Mouse (Mus musculus): Measurements from ENCODE around the gene Pdzk1.

Gene Pdzk1

DNA sequence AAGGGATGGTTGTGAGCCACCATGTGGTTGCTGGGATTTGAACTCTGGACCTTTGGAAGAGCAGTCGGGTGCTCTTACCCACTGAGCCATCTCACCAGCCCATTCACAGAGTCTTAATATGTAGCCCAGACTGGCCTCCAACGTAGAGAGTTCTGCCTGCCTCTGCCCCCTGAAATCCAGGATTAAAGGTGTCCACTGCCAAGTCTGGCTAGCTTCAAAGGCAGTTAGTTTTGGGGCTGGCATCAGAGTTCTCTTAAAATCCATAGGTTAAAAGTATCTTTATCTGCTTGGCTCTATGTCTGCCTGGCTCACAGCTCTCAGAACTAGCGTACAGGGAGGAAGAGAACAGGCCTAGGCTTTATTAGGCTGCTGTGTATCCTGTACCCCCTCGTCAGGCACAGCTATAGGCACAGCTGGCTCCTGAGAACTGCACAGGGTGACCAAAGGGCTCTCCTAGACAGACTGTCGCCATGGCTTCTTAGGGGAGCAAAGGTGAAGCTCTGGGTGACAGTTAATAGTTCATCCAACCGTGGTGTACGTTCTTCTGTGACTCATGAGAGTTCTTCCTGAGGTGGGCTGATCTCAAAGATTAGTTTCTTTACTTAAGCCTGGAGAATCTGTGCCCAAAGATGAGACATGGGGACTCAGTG is 10.0 kb downstream of the Pdzk1 start:
- no peak for DNase-seq

DNA sequence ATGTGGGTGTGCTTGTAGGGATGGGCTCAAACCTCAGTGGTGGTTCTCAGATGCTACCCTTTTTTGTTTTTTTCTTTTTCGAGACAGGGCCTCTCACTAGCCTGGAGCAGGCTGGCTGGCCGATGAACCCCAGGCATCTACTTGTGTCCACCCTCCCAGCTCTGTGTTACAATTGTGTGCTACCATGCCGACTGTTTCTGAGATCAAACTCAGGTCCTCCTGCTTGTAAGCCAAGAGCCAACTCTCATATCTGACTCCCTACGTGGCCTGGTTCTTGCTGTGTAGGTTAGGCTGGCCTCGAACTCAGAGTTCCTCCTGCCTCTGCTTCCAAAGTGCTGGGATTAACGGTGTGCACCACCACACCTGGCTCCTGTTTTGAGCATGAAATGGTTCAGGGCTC is 16.1 kb downstream of the Pdzk1 start:
- DNase-seq, result no peak

DNA sequence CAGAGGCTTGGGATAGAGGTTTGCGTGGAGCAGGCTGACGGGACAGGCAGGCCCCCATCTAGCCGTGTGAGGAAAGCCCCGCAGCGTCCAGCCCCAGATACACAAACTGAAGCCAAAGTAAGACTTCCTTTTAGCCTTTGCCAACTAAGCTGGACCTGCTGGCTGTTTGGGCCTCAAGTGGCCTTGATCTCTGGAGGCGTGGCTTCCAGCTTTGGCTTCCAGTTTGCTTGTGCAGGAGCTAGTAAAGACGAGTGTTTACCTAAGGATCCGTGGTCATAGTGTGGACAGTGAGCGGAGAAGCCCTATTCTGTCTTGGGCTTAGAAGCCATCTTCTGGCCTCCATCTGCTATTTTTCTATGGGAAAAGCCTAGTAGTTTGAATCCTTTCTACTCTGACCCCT is 16.7 kb downstream of the Pdzk1 start:
- DNase-seq, result no peak

DNA sequence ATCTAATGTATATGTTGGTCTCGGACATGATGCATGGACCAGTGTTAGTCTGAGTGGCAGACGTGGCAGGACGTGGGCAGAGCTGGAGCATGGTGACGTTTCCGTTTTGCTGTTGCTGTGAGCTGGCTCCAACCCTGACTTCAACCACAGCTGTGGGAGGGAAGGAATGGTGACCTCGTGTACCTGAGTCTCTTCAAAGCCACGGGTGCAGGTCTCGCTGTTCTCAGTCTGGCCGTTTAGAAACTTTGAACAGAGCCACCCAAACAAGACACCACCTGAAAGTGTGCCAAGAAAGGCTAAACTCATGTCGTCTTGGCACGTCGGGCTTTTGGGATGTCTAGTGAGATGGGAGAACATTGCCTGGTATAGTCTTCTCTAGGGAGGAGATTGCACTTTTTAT is 17.9 kb downstream of the Pdzk1 start:
- no peak for DNase-seq

DNA sequence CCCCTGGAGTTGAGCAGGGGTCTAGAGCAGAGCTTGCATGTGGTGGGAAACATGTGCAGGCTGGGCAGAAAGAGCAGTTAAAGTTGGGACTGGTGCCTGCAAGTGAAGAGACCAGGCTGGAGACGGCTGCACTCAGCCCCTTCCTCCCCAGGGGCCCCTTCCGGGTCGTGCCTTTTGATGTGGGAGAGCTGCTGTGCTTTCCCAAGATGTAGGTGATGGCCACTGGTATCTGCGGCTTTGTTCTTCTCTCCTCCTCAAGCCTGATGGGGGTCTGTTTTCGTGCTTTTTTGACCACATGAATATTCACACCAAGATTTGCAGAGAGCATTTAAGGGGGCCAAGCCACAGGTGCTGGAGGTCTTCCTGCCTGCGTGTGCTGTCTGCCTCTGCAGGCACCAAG is 18.6 kb downstream of the Pdzk1 start:
- DNase-seq, result no peak

DNA sequence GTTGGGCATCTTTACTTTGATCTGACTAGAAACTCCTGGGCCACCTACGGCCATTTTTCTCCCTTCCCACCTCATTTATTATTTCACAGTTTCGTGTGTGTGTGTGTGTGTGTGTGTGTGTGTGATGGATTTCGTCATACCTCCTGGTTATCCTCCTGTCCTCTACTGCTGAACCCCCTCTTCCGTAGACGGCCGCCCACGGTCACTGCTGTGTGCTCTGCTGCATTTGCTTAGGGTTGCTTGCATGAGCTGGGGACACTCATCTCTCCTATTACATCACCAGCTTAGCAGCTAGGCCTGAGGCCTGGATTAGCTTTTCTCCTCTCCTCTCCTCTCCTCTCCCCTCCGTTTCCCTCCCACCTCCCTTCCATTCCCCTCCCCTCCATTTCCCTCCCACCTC is 19.4 kb downstream of the Pdzk1 start:
- no peak for DNase-seq

DNA sequence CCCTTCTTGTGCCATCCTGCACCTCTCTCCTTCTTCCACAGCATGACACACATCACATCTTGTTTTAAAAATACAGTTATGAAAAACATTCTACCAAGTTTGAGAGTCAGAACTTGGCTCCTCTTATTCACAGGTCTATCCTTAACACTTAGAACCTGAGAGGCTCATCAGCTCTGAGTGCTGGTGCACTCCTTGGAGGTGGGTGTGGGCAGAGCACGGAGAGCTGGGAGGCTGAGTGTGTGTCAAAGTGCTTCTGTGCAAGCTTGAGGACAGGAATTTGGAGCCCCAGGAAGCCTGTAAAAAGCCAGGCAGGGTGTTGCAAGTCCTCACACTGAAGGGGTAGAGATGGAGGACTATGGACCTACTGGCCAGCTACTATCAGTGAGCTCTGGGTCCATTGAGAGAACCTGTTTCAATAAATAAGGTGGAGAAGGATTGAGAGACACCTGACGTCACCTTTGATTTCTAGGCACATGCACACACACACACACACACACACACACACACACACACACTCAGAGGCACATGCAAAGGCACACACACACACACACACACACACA is 20.2 kb downstream of the Pdzk1 start:
- no peak for DNase-seq

DNA sequence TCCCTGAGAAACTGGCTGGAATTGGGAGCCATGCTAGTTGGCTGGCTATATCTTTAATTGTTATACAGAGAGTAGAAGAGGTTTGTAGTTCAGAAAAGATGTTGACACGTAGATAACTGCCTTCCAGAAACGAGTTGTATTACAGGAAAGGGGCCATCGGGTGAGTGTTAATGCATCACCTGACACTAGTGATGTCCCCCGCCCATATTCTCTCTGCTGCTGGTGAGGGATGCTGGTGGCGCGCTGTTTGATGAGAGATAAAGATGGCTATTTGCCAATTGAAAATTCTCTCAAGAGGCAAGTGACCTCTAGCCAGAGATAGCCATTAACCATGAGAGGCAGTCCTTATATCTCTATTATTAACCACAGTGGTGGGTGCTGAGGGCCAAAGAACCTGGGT is 23.5 kb downstream of the Pdzk1 start:
- no peak for DNase-seq

DNA sequence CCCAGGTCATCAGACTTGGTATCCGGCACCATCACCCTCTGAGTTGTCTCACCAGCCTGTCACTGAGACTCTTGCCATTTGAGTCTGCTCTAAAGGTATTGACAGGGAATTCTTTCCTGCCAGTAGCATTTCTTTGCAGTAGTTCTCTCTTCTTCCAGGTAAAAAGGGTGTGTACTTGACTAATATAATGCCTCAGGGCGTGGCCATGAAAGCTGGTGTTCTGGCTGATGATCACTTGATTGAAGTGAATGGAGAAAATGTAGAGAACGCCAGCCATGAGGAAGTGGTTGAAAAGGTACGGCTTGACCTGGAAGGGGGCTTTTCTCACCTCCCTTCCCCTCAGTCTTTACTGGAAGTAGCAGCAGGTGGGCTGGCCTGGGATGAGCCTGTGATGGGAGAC is 25.3 kb downstream of the Pdzk1 start:
- no peak for DNase-seq

DNA sequence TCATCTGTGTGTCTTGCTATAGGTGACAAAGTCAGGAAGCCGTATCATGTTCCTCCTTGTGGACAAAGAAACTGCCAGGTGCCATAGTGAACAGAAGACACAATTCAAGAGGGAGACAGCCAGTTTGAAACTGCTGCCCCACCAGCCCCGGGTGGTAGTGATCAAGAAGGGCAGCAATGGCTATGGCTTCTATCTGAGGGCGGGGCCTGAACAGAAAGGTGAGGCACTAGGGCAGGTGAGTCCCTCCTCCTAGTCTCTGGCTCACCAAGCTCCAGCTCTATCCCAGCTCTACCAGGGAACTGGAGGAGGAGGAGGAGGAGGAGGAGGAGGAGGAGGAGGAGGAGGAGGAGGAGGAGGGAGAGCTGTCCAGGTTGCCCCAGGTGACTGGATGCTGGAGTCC is 26.7 kb downstream of the Pdzk1 start:
- DNase-seq, result no peak

DNA sequence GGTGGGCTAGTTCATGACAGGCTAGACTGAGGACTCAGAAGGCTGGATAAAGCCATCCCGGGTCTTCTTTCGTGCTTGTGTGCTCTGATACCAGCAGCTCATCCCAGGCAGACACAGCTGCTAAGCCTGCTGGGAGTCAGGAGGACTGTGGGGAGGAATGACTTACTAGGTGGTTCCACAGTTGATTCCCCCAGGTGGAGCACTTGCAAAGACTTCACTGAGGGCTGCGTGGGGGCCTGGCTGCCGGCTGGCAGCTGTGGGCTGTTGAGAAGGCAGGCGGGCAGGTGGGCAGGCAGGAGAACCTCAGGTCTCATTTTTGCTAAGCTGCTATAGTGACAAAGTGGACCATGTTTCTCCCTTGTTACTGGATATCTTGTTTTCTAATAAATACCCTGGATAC is 31.4 kb downstream of the Pdzk1 start:
- no peak for DNase-seq

DNA sequence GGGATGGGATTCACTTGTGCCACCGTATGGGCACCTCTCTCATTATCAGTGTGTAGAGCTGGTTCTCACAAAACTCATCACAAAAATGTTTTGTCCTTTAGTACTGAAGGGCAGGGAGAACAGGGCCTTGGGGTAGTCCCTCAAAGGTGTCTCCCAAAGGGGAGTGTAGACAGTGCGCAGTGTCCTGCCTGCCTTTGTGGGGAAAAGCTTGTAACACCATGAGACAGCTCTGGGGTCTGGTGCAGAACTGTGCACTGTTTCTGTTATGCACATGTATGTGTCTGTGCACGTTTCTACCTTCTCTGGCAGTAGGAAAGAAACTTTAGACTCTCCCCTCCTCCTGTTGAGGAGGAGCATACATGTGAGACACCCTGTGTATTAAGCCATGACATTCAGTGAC is 38.8 kb downstream of the Pdzk1 start:
- no peak for DNase-seq

DNA sequence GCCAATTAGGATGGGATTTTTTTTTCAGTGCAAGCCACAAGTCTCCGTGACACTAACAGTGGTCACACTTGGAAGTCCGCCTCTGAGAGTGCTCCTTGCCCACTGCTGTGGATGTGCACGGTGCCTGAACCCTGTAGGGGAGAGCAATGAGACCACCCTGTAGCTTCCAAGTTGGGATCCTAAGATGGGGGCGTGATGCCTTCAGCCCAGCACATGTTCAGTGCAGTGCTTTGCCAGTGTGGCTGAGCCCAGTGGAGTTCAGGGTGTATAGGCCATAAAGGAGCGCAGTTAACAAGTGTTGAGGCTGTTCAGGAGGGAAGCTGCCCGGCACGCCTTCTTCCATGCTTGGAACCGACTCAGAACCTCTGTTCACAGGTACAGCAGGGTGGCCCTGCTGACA is 39.5 kb downstream of the Pdzk1 start:
- no peak for DNase-seq

DNA sequence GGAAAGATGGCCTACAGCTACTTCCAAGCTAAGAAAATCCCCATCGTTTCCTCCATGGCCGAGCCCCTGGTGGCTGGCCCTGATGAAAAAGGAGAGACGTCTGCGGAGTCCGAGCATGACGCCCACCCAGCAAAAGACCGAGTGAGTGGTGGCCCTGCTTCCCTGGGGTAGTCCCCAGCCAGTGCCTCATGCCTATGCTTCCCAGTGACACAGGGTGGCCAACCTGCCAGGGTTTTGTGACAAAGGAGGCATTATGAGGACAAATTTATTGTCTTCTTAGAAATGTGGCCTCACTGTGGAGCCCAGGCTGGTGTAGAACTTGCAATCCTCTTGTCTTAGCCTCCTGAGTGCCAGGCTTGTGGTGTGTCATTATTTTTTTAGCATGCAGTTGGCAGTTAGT is 40.0 kb downstream of the Pdzk1 start:
- DNase-seq, result no peak

DNA sequence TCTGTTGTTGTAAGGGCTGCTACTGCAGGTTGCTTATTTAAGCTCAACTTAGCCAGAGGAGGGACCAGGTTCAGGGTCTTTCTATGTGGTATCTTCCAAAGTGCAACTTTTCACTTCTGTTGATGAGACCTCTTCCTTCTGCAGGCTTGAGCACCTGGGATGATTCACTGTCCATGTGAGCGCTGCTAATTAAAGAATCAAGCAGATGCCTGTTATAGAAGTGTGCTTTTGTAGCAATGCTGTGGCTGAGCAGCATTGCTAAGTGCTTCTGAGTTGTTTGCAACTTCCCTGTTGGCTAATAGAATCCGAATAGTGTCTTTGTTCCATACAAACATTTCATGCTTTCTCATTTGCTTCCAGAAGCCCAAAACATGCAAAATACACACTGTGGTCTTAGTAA is 41.2 kb downstream of the Pdzk1 start:
- DNase-seq, result no peak

DNA sequence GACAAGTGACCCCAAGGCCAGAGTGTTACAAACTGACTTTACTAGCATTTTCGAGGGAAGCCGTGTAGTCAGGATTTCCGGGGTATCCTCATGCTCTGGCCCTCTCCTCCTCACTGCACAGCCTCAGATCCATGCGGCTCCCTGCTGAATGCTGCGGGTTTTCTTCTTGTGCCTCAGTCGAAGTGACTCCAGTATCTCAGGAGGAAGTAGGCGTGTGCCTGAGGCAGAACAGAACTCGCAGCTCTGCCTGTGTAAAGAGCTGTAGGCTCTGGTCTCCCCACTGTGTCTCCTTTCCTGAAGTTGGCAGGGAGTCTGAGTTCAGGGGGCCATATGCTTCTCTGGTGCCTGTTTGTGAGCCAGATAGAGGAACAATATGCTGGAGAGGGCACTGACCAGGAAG is 42.0 kb downstream of the Pdzk1 start:
- no peak for DNase-seq

DNA sequence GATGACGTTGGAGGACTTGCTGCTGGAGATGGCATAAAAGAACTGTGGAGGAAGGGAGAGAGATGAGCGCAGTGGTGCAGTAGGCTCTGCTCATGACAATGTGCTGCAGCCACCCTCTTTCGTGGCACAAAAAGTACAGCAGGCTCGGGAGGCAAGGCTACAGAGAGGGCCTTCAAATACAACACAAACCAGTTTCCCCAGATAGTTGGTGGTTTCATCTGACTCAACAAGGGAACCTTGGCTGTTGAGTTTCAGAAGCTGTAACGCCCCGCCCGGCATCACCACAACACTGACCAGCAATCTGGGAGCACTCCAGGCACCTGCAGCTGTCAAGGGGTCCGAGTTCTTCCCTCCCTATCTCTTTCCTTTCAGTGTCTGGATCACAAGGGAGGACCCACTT is 43.4 kb downstream of the Pdzk1 start:
- no peak for DNase-seq

DNA sequence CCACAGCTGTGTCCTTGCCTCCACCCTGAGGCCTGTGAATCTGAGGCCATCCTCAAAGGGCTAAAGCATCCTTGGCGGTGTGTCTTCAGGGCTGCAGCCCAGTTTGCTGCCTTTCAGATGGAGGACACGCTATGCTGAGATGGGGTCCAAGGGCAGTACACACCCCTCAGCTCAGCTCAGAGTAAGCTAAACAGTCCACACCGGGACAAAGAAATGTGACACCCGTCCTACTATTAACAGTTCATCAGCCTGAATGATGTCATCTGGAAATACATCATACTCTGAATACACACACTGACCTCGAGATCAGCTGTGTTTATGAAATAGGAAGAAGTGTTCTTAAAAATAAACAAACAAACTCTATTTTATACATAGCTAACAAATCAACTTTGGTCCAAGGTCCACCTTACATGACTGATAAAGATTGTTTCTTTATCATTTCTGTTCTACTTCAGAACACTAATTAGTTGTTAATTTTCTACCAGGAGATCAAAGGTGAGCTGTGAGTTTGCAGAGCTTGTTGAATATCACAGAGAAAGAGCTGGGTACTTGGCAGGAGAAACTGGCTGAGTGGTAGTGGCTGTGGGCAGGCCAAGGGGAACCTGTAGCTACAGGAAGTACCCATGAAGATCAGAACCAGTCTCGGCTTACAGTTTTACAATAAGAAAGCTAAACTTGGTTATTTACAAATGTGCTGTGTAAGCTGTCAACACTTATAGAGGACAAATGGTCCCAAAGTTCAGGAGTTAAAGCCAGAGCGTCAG is 45.9 kb downstream of the Pdzk1 start:
- DNase-seq, result no peak

DNA sequence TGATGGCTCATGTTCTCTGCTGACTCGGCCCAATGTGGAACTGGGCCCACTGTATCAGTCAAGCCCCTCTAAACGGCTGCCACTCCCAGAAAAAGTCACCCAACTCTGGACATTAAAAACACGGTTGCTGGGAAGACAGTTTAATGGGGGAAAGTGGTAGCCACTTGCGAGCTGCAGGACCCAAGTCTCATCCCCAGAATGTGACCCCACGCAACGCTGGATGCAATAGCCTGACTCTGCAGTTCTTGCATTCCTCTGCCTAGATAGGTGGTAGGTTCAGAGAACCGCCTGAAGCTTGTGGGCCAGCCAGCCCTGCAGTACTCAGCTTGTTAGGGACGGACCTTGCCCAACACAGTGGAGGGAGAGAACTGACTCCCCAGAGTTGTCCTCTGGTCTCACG is 50.5 kb downstream of the Pdzk1 start:
- DNase-seq, result no peak

DNA sequence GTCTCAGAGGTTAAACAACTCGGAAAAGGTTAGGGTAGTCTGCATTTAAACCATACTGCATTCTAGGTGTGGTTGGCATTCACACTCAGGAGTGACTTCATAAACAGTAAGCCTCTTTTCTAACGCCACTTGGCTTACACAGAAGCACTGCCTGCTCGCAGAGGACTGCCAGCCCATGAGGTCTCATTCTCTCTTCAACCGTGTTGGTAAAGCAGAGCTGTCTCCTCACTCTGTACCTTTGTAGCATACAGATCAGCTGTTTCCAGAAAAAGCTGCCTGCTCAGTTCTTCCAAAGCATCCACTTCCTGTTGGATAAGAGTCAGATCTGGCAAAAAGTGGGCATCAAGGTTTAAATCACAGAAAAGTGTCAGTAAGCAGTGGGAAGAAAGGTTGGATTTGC is 51.3 kb downstream of the Pdzk1 start:
- DNase-seq, result no peak

DNA sequence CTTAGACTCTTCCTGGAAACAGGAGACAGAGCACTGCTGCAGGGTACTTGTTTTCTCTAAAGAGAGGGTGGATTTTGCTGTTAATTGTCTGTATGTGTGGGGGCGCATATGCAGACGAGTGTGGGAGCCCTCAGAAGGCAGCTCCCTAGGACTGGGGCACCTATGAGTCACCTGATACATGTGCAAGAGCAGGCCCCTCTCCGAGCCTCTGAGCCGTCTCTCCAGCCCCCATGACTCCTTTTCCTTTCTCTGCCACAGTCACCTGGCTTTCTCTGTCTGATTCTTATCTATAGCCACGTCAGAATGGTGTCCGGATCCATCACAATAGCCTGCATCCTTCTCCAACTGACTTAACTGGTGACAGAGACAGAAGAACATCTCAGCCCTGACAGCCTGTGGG is 52.5 kb downstream of the Pdzk1 start:
- DNase-seq, result no peak

DNA sequence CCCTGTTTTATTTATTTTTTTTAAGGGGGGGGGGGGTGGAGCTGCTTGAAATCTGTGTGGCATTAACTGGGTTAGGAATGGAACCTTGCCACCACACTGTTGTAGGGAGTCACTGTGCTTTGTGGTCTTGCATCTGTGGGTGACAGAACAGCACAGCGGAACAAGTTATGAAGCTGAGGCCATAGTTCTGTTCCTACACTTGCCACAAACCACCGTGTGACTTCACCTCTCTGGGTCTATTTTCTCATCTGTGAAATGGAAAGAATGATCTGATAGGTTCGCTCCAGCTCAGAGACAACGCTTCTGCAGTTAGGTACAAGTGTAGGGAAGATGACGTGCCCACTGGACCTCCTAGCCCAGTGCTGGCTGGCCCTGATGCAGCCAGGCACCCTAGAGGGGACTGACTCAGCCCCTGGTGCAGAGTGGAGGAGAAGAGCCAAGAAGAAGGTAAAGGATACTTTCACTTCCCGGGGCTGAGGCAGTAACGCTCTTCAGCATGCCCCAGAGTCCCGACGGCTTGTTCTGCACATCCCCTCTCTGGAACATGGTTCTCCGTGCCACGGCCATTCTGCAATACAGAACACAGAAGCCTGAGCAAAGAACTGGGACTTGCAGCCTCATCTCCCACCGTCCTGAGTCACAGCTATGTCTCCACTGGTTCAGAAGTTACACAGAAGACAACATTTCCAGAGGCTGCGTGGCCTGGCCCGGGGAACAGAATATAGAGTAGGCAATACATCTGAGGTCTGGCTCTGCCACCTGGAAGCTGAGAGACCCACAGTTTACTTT is 53.2 kb downstream of the Pdzk1 start:
- no peak for DNase-seq

DNA sequence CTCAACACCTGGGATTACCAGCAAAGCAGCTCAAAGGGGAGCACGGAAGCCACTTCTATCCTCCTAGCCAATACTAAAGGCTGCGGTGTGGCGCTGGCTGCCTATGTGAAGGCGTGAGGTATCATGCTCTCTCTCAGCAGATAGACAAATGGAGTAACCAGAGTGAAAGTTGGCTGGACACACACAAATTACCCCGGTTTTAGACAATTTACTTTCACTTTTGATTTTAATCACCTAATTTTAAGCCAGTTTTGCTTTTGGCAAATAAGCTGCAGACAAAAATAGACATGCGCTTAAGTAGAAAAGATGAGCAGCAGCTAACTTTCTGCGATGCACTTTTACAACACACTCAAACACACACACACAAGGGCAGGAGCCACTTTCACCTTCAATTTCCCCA is 54.6 kb downstream of the Pdzk1 start:
- no peak for DNase-seq

All from retina, postnatal 1 day (tissue).